Mouse (Mus musculus) monocyte, adult 2 months (primary cell): ENCODE measurements at regions not wholly inside any gene's neighbourhood (a gene's known extent, or its start where the extent isn't known, plus 50 kb on each side); places are given as distances from the start of the nearest gene placed in this dataset.
A peak's percentile ranks its signal among the peaks of the same experiment; 100 is the strongest.

ENCODE experiments used
- DNase-seq, 2 experiments: peaks; one replicate each; pipeline ENCODE4 v3.0.0; 2022; ENCODE audit warnings: low spot score in 2 of 2, low read depth in 1 of 2

DNA sequence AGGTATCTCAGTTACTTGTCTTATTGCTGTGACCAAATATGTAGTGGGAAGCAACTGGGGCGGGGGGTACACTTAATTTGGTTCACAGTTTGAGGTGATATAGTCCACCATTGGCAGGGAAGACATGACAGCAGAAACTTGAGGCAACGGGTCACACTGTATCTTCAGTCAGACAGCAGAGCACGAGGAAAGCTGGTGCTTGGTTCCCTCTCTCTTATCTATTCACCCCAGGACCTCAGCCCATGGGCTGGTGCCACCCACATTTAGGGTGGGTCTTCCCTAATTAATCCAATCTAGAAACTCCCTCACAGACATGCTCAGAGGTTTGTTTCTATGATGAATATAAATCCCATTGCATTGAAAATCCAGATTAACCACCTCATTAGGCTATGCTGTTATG is 56.5 kb downstream of the Otud1 start:
- no peak for DNase-seq

DNA sequence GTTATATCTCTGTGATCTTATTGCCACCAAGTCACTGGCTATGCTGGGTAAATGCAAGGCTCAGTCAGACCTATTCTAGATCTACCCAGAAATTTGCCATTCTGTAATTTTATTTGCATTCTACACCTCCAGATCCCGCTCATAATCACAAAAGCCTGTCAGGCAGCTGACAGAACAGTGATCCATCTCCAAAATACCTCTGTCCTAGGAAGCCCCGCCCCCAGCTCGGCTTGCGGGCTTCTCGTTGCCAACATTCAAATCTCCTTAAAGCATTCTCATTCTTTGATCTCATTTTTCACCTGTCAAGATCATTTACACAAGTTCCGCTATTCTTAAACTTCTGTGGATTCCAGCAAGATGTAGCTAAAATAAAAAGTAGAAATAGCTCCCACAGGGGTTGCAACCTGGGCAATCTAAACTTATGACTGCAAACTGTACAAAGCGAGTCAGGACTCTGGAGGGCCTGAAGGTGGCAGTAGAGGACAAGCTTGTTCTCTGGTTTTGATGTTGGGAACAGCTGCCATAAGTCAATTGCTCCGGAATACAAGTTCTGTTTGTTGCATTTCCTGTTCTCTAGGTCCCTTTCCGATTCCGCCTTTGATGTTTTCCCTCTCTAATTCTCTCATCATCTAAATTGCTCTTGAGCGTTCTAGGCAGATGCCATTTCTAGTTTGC is 58.1 kb downstream of the Otud1 start:
- peak in 1 of 2 experiments; percentile 1 for DNase-seq

- no peak for DNase-seq
These were observed 58.8 kb downstream of the Otud1 start for GRCm38 (mm10) chr2:19716388-19716787.

- DNase-seq: no peak
These were observed 68.5 kb downstream of the Otud1 start for GRCm38 (mm10) chr2:19726085-19726484.

- no peak for DNase-seq
These were observed 69.4 kb downstream of the Otud1 start for GRCm38 (mm10) chr2:19726904-19727303.

DNA sequence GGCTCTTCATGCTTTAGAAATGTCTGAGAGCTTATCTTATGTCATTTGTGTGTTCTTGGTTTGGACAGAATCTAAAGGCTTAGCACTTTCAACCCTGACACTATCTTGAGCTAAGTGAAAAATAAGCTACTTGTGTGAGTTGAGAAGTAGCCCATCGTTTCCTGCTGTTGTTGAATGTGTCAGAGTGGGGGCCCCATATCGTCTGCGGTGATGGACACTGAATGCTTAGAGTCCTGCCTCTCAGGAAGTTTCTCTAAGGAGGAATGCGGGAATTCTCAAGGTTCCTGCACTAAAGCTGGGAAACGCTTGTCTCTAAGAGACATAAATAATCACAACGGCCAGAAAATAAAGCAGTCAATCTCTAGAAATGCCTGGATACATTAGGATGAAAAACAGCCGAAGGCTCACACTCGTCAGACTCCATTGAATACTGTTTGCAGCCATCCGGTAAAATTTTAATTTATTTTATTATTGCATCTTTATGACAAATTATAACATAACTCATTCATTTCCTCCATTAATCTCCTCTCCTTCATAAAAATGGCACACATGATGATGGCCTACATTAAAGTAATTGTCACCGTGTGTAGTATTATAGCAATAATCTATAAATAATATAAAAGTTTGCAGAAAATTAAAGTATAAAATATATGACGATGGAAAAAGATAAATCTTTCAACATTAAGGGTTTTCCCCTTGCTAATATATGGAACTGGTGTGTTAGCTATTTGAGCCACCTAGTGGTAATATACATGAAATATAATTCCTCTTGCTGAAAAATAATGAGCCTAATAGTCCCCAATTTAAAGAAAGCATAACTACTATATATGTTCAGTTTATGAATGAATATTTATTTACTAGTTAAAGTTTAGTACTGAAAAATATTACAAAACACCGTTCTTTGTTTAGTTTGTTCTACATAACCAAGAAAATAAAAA is 75.6 kb downstream of the Otud1 start:
- no peak for DNase-seq

DNA sequence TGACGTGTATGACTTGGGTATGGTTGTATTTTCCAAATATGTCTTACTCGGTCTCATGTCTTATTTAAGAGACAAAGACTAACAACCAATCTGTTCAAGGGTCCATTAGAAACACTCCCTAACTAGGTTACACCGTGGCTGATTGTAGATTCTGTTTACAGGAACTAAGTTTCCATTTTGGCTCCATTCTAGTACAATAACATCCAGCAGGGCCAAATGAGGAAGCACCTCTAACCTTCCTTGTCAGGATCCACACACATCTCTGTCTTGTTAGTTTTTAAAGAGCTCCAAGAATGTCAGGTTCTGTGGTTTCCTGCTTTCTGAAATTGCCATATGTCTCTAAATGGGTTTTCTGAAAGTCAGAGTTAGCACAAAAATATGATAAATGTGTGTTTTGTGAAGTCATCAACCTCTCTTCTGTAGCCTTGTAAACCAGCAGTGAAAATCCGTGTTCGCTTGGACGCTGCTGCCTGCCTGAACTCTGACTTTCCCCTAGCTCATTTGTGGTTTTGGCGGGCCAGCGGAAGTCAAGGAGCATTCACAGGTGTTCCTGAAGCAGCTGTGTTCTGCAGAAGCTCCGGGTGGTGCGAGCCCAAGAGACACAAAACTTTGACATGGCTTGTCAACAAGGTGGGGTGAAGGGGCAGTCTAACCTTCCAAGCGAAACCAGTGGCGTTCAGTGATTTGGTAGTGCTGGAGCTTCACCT is 76.8 kb downstream of the Otud1 start:
- DNase-seq: no peak

DNA sequence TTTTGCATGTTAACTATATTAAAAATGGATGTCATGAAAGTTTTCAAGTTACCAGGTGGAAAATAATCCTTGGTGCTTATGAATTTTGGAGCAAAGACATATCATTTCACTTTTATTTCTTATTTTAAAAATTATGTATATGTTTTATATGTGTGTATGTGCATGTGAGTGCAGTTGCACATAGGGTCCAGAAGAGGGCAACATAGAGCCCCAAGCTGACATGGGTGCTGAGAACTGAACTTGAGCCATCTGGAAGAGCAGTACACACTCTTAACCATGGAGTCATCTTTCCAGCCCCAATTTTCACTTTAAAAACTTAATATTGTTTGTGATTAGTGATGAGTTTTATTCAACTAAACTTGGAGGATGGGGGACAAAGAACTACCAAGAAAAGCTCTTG is 84.0 kb downstream of the Otud1 start:
- DNase-seq: no peak

DNA sequence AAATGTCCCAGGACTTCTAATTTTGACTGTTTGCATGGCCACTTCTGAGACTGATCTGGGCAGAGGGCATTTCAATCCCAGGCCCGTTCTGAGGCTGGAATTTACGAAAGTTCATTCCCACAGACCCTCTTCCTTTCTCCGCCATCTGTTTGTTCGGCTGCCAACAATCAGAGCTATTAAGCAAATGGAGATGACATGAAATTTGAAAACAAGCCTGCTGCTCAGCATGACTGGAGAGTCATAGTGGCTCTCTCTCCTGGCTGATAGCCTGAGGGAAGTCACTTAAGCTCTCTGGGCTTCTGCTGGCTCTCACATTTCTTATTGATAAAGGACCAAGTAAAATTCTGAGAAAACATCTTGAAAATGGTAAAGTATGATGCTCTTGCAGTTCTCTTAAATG is 85.9 kb downstream of the Otud1 start:
- DNase-seq: no peak

DNA sequence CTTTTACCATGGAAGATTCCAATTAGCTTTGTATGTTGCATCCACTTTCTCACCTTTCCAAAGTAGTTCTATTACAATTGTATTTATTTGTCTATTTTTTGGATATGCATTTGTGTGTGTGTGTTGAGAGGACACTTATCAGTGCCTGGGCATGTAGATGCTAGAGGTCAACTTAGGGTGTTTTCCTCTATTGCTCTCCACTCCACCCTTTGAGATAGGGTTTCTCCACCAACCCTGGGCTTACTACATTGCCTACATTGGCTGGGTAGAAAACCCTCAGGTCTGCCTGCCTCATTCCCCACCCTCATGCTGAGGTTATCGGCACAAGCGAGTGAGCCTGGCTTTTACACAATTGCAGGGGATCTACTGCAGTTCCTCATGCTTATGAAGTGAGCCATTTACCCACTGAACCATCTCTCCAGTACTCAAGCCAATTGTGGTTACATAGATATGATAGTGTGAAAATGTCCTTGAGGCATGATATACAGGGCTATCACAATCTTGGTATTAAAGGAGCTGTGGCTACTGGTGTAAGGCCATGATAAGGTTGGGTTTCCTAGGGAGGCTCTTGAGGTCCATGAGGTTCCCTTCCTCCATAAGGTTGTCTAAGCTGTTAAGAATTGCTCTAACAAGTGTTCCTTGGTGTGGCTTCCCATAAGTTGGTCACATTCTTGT is 87.6 kb downstream of the Otud1 start:
- no peak for DNase-seq

DNA sequence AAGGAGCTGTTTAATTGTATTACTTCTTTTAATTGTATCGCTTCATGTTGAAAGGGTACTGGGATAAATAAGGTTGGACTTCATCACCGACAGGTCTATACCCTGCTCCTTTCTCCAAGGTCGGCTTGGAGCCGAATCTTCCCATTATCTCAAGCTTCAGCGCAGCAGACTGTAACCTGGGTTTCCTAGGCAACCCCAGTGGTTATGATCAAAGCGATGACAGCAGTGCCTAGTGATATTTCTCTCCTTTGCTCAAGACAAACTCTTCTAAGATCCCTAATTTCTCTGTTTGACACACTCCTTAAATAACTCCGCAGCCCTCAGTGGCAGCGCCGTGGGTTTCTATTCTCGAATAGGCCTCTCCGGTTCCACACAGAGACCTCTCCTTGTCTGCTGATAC is 95.2 kb downstream of the Otud1 start:
- no peak for DNase-seq

GRCm38 (mm10) chr2:19753479-19753878 is 95.9 kb downstream of the Otud1 start:
- no peak for DNase-seq

DNA sequence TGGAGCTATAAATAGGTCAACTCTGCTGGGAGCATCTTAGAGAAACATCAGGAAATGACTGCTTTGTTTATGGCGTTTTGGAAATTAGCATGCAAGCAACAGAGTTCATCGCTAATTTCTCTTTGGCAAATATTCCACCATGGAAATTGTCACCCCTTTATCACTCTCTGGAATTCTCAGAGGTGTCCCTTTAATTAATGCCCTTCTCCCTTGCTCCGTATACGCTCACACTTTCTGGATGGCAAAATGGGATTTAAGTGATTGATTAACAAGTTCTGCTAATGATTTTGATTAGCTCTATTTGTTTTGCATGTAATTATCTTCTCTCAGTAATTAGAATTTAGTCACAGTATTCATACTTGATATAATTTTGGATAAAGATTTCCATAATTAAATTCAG is 100.4 kb downstream of the Otud1 start:
- DNase-seq: no peak

GRCm38 (mm10) chr2:19759169-19759568 is 101.6 kb downstream of the Otud1 start:
- no peak for DNase-seq

DNA sequence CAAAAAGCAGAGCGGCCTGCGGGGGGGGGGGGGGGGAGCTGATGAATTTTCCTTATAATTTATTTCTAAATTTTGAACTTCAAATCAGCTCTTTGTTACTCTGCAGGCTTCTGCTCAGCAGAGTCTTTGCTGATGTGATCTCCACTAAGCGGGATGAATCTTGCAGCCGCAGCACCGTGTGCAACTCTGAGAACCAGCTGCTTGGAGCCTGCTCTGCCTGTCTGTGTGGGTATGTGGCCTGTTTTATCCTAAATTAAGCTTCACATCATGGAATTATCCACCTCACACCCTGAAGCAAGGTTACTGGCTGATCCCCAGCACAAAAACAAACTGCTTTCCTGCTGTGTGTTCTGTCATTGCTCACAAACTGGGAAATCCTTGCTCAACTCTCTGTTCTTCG is 102.0 kb downstream of the Otud1 start:
- DNase-seq: no peak

GRCm38 (mm10) chr2:19762996-19763395 is 105.4 kb downstream of the Otud1 start:
- no peak for DNase-seq

GRCm38 (mm10) chr2:19784913-19785312 is 124.7 kb upstream of the Etl4 start:
- DNase-seq: no peak

- no peak for DNase-seq
These were observed 123.8 kb upstream of the Etl4 start for GRCm38 (mm10) chr2:19785663-19786260.

- no peak for DNase-seq
These were observed 117.4 kb upstream of the Etl4 start for GRCm38 (mm10) chr2:19792177-19792576.

DNA sequence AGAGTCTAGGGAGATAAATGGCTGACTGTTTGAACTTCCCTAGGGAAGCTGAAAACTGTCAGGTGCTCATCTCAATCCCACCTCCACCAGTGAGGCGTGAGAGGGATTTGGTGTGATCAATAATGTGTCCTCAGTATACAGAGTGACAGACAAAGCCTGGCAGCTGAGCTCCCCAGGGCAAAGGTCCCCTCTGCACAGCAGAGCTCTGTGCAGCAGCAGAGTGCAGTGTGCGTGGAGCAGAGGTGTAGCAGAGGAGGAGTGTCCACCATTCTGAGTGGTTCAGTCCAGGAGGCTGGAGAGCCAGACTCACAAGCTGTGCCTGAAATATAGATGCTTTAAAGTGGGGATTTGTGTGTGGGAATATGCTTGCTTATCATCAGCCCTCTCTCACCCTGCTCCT is 112.8 kb upstream of the Etl4 start:
- no peak for DNase-seq
